Mouse (Mus musculus): ENCODE measurements around the gene Nfib. TPM values are rescaled to one million over a fixed set of nuclear protein-coding genes. Genes with fewer than 3 reads are reported as not detected.

The Nfib gene
- polyA plus RNA-seq, 1 experiment from 2014 or later: 58.8 TPM

GRCm38 (mm10) chr4:82306045-82306444 lies 399.5 kb downstream of the Nfib start:
- ATAC-seq (ENCODE audit: insufficient number of reproducible peaks, insufficient read depth, low FRiP score, low TSS enrichment, low read depth): no peak
- peaks cover 62% of the 10 kb centered on the region for H3K4me1 ChIP-seq (replicated peaks)
- WGBS: 56% methylated on average over 6 of the region's 6 CpGs
- no peak overlapping the region for H3K4me2 ChIP-seq
- H3K27me3 ChIP-seq: no peaks in the 10 kb centered on the region
- H3K27ac ChIP-seq: peak overlapping the region; percentile 96
- H3K9me3 ChIP-seq: no peaks in the 10 kb centered on the region
- H3K9ac ChIP-seq (replicated peaks): no peak overlapping the region
- H3K36me3 ChIP-seq: peaks cover 19% of the 10 kb centered on the region
- no peak overlapping the region for H3K4me3 ChIP-seq (replicated peaks)

GRCm38 (mm10) chr4:82304148-82304871 lies 401.2 kb downstream of the Nfib start:
- Histone ChIP-seq H3K4me3 (replicated peaks) (no peak overlapping the region), H3K36me3 (peaks cover 18% of the 10 kb centered on the region), H3K4me2 (peak overlapping the region; percentile 30; the same call in 1 of the 2 replicates), H3K27me3 (no peaks in the 10 kb centered on the region), H3K27ac (peak overlapping the region; percentile 96), H3K9me3 (no peaks in the 10 kb centered on the region), H3K9ac (replicated peaks) (no peak overlapping the region), H3K4me1 (replicated peaks) (peaks cover 61% of the 10 kb centered on the region)
- ATAC-seq (ENCODE audit: insufficient number of reproducible peaks, insufficient read depth, low FRiP score, low TSS enrichment, low read depth): peak; percentile 89
- WGBS: 16% methylated on average over 17 of the region's 17 CpGs

GRCm38 (mm10) chr4:82303362-82303900 lies 402.1 kb downstream of the Nfib start:
- H3K9me3 ChIP-seq: no peaks in the 10 kb centered on the region
- H3K27me3 ChIP-seq: no peaks in the 10 kb centered on the region
- no peak for ATAC-seq (ENCODE audit: insufficient number of reproducible peaks, insufficient read depth, low FRiP score, low TSS enrichment, low read depth)
- 0 out of 2 replicates have a peak overlapping the region, but pooled peaks have one; percentile 50 for H3K27ac ChIP-seq
- H3K4me2 ChIP-seq: no peak overlapping the region
- peaks cover 13% of the 10 kb centered on the region for H3K36me3 ChIP-seq
- H3K4me1 ChIP-seq (replicated peaks): peaks cover 61% of the 10 kb centered on the region
- WGBS: 72% methylated on average over 3 of the region's 3 CpGs
- H3K9ac ChIP-seq (replicated peaks): no peak overlapping the region
- H3K4me3 ChIP-seq (replicated peaks): no peak overlapping the region

GRCm38 (mm10) chr4:82302901-82303300 lies 402.6 kb downstream of the Nfib start:
- ATAC-seq (ENCODE audit: insufficient number of reproducible peaks, insufficient read depth, low FRiP score, low TSS enrichment, low read depth): no peak
- Histone ChIP-seq H3K9me3 (no peaks in the 10 kb centered on the region), H3K4me1 (replicated peaks) (peaks cover 61% of the 10 kb centered on the region), H3K27ac (0 out of 2 replicates have a peak overlapping the region, but pooled peaks have one; percentile 42), H3K36me3 (peaks cover 7% of the 10 kb centered on the region), H3K27me3 (no peaks in the 10 kb centered on the region), H3K9ac (replicated peaks) (no peak overlapping the region), H3K4me2 (no peak overlapping the region), H3K4me3 (replicated peaks) (no peak overlapping the region)
- 65% methylated on average over 6 of the region's 6 CpGs for WGBS

- no peaks in the 10 kb centered on the region for H3K27me3 ChIP-seq
- H3K4me2 ChIP-seq: no peak overlapping the region
- peaks cover 10% of the 10 kb centered on the region; the same call in 1 of the 2 replicates for H3K36me3 ChIP-seq
- no peak overlapping the region for H3K27ac ChIP-seq
- no peak overlapping the region for H3K9ac ChIP-seq (replicated peaks)
- H3K4me3 ChIP-seq (replicated peaks): no peak overlapping the region
- H3K4me1 ChIP-seq (replicated peaks): peaks cover 25% of the 10 kb centered on the region
- ATAC-seq (ENCODE audit: insufficient number of reproducible peaks, insufficient read depth, low FRiP score, low TSS enrichment, low read depth): no peak
- H3K9me3 ChIP-seq: no peaks in the 10 kb centered on the region
- WGBS: 90% methylated on average over 1 of the region's 1 CpGs
These were observed 406.9 kb downstream of the Nfib start for GRCm38 (mm10) chr4:82298606-82299005.

- Histone ChIP-seq H3K27ac (no peak overlapping the region), H3K9me3 (no peaks in the 10 kb centered on the region), H3K9ac (replicated peaks) (no peak overlapping the region), H3K4me2 (no peak overlapping the region), H3K4me1 (replicated peaks) (peaks cover 15% of the 10 kb centered on the region), H3K4me3 (replicated peaks) (no peak overlapping the region), H3K36me3 (peaks cover 10% of the 10 kb centered on the region; the same call in 1 of the 2 replicates), H3K27me3 (no peaks in the 10 kb centered on the region)
- ATAC-seq (ENCODE audit: insufficient number of reproducible peaks, insufficient read depth, low FRiP score, low TSS enrichment, low read depth): no peak
- WGBS: 79% methylated on average over 2 of the region's 2 CpGs
These were observed 408.0 kb downstream of the Nfib start for GRCm38 (mm10) chr4:82297562-82297961.

GRCm38 (mm10) chr4:82294066-82294465 lies 411.5 kb downstream of the Nfib start:
- 86% methylated on average over 1 of the region's 1 CpGs for WGBS
- Histone ChIP-seq H3K4me2 (no peak overlapping the region), H3K36me3 (peaks cover 16% of the 10 kb centered on the region), H3K9me3 (no peaks in the 10 kb centered on the region), H3K27ac (no peak overlapping the region), H3K9ac (replicated peaks) (no peak overlapping the region), H3K27me3 (no peaks in the 10 kb centered on the region), H3K4me1 (replicated peaks) (peaks cover 22% of the 10 kb centered on the region), H3K4me3 (replicated peaks) (no peak overlapping the region)
- ATAC-seq (ENCODE audit: insufficient number of reproducible peaks, insufficient read depth, low FRiP score, low TSS enrichment, low read depth): no peak

- Histone ChIP-seq H3K27me3 (no peaks in the 10 kb centered on the region), H3K9ac (replicated peaks) (no peak overlapping the region), H3K4me1 (replicated peaks) (peaks cover 22% of the 10 kb centered on the region), H3K27ac (no peak overlapping the region), H3K9me3 (no peaks in the 10 kb centered on the region), H3K4me2 (no peak overlapping the region), H3K36me3 (peaks cover 13% of the 10 kb centered on the region), H3K4me3 (replicated peaks) (no peak overlapping the region)
- 64% methylated on average over 4 of the region's 4 CpGs for WGBS
- ATAC-seq (ENCODE audit: insufficient number of reproducible peaks, insufficient read depth, low FRiP score, low TSS enrichment, low read depth): no peak
These were observed 414.2 kb downstream of the Nfib start for GRCm38 (mm10) chr4:82291174-82291847.

- peaks cover 10% of the 10 kb centered on the region for H3K36me3 ChIP-seq
- H3K9ac ChIP-seq (replicated peaks): no peak overlapping the region
- no peak overlapping the region for H3K4me2 ChIP-seq
- 64% methylated on average over 9 of the region's 9 CpGs for WGBS
- peaks cover 22% of the 10 kb centered on the region for H3K4me1 ChIP-seq (replicated peaks)
- H3K9me3 ChIP-seq: no peaks in the 10 kb centered on the region
- H3K27ac ChIP-seq: peak overlapping the region; percentile 74
- no peak overlapping the region for H3K4me3 ChIP-seq (replicated peaks)
- no peaks in the 10 kb centered on the region for H3K27me3 ChIP-seq
- ATAC-seq (ENCODE audit: insufficient number of reproducible peaks, insufficient read depth, low FRiP score, low TSS enrichment, low read depth): 0 out of 2 replicates have a peak, but pooled peaks have one; percentile 35
These were observed 414.9 kb downstream of the Nfib start for GRCm38 (mm10) chr4:82290623-82291022.

- Histone ChIP-seq H3K4me1 (replicated peaks) (peaks cover 22% of the 10 kb centered on the region), H3K27ac (peak overlapping the region; percentile 74), H3K9ac (replicated peaks) (no peak overlapping the region), H3K27me3 (no peaks in the 10 kb centered on the region), H3K9me3 (no peaks in the 10 kb centered on the region), H3K36me3 (peaks cover 7% of the 10 kb centered on the region), H3K4me3 (replicated peaks) (no peak overlapping the region), H3K4me2 (no peak overlapping the region)
- no peak for ATAC-seq (ENCODE audit: insufficient number of reproducible peaks, insufficient read depth, low FRiP score, low TSS enrichment, low read depth)
- 63% methylated on average over 7 of the region's 7 CpGs for WGBS
These were observed 416.0 kb downstream of the Nfib start for GRCm38 (mm10) chr4:82289596-82289995.

- Histone ChIP-seq H3K4me3 (replicated peaks) (no peak overlapping the region), H3K9ac (replicated peaks) (no peak overlapping the region), H3K27ac (no peak overlapping the region), H3K9me3 (no peaks in the 10 kb centered on the region), H3K36me3 (peaks cover 7% of the 10 kb centered on the region), H3K4me2 (no peak overlapping the region), H3K4me1 (replicated peaks) (peaks cover 25% of the 10 kb centered on the region), H3K27me3 (no peaks in the 10 kb centered on the region)
- ATAC-seq (ENCODE audit: insufficient number of reproducible peaks, insufficient read depth, low FRiP score, low TSS enrichment, low read depth): no peak
- 86% methylated on average over 2 of the region's 2 CpGs for WGBS
These were observed 417.4 kb downstream of the Nfib start for GRCm38 (mm10) chr4:82288138-82288537.
